Mouse (Mus musculus): ENCODE data around the gene Scel.
"Not testable (repeated sequence)": the region's sequence is repeated elsewhere in the genome, so short reads cannot be mapped to it uniquely, and the experiment has no call there.

The Scel gene

DNA sequence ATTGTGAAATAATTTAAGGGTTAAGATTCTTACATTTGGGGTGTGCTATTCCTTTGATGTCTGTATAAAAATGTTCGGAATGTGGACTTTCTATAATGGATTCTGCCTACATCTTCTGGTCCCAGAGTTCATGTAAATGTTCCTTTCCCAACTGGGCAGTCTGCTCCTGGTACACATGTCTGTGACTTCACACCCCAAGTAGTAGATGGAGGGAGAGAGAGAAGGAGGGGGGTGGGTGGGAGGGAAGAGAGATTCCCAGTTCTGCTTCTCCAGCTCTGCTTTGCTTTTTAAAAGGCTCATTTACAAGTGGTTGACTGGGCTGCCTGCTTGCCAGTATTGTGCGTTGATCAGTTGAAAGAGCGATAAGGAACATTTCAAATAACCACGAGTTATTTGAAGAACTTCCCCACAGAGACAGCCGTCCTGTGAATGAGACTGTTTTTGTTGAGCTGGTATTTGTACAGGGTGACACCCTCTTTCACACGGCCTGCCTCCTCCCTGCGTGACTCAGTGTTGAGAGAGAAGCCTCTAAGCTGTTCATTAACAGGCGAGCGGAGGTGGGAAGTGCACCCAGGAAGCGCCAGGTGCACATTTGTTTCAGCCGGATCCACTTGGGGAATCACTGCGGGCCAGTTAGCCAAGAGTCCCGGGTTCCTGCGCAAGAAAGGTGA lies at the start of gene Scel:
Scel (plus strand) TSS at position 541 of the 671 bp plus-strand sequence.
- DNase-seq, result peak; percentile 45

- no peak for DNase-seq
Measured at GRCm38 (mm10) chr14:103468691-103469463, 44.3 kb upstream of the Scel start.

DNA sequence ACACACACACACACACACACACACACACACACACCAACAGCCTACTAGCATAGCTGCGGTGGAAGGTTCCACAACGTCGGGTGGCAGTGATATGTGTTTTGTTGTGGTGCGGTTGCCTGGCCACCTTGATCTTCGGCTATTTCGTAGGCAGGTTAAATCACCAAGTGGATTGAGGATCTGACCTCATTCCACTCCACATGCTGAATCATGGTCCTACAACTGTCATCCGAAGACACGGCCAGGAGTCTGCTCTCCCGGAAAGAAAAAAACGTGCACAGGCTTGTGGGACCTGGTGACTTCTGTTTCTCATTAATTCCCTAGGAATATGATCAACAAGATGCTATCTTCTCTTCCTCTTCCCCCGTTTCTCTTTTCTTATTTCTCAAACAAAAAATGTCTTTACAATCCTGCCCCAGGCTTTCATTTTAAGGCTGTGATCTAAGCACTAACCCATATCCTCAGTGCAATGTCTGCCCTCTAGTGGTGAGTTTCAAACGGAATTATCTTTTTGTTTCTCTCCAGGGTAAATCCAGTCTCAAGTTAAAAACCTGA lies 43.6 kb upstream of the Scel start:
- DNase-seq, result peak; percentile 50

DNA sequence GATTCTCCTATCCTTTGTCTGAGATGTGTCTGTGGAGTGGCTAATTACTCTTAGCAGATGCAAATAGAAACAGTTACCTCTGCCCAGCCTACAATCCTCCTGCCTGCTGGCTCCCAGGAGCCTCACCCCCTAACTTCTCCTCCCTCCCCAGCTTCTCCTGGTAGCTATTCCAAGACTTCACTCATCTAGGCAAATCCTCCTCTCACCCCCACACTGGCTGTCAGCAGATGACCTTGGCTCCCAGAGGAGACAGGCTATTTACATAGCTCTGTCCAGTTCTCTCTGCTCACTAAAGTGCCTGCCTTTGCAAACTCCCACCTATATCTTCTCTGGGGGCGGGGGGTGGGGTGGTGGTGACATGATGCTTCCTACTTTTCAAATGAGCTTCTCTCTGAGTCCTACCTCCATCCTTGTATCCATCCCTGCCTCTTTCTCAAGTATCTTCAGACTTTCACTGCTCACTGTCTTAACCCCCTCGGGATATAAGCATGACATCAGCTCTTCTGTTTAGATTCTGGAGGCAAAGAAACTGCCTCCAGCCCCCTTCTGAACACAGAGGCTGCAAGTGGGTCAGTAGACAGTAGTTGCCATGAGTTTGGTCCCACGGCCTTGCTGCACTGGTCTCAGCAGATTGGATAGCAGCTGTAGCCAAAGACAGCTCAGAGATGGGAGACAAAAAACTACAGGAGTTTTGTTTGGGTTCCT lies 41.9 kb upstream of the Scel start:
- no peak for DNase-seq

- DNase-seq, result no peak
Measured at GRCm38 (mm10) chr14:103471806-103472553, 41.2 kb upstream of the Scel start.

GRCm38 (mm10) chr14:103472554-103472905 lies 40.6 kb upstream of the Scel start:
- no peak for DNase-seq

GRCm38 (mm10) chr14:103475312-103475711 lies 37.8 kb upstream of the Scel start:
- DNase-seq, result no peak

DNA sequence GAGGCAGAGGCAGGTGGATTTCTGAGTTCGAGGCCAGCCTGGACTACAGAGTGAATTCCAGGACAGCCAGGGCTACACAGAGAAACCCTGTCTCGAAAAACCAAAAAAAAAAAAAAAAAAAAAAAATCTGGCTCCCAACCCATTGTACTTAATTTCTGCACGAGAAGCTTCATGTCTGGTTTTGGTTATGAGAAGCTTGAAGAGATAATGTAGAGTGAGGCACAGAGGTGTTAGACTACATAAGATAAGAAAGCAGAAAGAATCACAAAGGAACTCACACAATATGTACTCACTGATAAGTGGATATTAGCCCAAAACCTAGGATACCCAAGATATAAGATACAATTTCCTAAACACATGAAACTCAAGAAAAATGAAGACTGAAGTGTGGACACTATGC lies 36.9 kb upstream of the Scel start:
- DNase-seq, result not testable (repeated sequence)

DNA sequence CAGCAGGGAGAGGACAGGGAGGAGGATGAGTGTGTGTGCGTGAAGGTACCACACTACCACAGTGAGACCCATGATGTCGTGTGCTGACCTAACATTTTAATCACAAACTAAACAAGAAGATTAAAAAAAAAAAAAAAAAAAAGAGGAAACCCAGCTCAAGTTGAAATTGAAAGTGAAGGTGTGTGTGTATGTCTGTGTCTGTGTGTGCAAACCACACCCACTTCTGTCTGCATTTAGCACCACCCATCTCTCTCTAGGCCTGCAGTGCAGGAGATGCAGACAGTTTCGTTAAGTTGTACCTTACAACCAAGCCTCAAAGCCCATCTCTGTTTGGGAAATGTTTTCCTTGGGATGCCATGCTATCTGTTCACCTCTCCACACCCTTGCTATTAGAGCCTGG lies 35.9 kb upstream of the Scel start:
- DNase-seq, result no peak

DNA sequence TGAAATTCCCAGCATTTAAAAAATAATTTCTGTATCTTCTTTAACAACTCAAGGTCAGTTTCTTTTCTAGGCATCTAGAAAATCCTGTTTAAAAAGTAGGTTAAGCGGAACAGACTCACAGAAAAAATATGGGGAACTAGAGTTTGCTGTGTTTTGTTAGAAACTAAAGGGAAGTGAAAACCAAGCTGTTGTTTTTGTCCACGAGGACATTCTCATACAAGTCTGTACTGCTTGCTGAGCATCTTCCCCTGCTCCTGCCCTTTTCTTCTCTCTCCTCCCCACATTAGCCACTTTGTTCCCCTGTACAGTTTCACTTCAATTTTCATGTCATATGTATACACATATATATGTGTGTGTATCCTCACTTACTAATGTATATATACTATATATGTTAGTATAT lies 35.2 kb upstream of the Scel start:
- no peak for DNase-seq

- no peak for DNase-seq
Measured at GRCm38 (mm10) chr14:103479446-103479845, 33.7 kb upstream of the Scel start.

- no peak for DNase-seq
Measured at GRCm38 (mm10) chr14:103481514-103481913, 31.6 kb upstream of the Scel start.

DNA sequence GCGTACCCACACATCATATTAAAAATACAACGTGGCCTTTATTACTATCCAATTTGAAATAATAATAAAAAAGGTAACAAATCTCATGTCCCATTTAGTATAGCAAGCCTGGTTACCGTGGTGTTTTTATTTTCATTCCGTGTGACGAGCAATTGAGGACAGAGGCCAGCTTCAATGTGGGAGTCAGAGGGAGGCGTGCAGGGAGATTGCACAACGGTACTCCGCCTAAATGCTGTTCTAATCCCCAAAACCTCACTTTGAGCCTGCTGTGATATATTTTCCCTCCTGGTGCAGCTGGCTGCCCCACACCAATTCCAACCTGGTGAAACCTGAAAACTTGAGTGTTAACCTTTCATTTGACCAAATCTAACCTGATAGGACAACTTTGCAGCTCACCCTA lies 27.5 kb upstream of the Scel start:
- no peak for DNase-seq

DNA sequence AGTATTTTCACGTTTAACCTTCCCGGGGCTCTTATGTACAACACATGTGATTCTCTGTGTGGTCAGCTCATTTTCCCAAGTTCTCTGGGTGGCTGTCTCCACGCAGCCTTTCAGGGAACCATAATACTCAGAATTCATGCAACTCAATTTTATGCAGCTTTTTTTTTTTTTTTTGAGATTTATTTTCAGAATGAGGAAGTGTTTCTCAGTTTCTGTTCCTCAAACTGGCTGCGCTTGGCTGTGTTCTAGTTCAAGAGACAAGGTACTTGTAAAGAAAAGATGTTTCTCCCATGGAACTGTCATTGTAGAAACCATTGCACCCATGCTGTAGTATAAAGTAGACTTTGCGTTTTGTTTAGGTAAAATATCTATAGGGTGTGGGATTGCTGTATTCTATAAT lies 26.2 kb upstream of the Scel start:
- no peak for DNase-seq

DNA sequence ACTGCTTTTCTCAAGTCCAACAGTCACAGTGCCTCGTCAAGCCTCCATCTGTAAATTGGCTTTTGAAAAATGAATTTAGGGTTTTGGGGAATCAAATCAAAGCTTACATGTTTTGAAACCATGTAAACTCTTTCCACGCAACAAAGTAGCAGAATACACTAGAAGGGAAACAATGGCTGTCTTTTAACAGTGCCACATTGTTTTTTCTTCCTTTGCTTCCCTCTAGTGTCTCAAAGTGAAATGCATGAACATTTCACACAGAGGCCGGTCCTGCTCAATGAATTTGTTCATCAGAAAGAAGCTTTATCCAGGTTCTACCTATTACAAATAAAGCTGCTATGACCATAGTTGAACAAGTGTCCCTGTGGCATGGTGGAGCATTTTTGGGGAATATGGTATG lies 24.5 kb upstream of the Scel start:
- no peak for DNase-seq

DNA sequence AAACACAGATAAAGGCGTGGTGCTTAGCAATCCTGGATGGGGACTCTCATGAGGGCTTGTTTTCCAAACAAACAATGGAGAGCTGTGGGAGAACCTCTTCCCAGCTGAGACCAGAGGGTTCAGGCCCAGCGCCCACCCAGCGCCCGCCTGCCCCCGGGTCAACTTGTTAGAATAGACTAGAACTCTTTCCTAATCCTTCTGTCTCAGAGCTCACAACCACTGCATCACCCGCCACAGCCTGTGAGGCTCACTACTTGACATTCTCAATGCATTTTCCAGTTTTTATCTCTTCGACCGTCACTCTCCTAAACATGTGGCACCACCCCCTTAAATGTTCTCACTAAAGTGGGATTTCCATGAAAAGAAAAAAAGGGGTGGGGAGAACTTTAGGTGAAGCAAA lies 14.9 kb upstream of the Scel start:
- no peak for DNase-seq

DNA sequence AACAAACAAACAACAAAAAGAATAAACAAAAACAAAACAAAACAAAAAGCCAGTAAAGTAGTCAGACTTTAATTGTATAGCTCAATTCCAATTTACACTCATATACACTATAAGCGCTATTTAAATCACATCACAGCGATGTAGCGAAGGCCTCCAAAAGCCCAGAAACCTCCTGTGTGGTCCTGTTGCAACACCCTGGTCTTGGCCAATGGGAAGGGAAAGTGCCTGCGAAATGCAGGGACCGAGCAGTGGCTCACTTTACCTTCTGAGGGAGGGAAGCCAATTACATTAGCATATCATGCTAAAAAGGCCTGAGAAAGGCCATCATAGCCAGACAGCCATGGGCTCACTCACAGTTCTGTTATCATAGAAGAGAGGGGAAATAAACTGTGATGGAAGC lies 14.5 kb upstream of the Scel start:
- no peak for DNase-seq

GRCm38 (mm10) chr14:103499060-103499459 lies 14.1 kb upstream of the Scel start:
- DNase-seq, result no peak

DNA sequence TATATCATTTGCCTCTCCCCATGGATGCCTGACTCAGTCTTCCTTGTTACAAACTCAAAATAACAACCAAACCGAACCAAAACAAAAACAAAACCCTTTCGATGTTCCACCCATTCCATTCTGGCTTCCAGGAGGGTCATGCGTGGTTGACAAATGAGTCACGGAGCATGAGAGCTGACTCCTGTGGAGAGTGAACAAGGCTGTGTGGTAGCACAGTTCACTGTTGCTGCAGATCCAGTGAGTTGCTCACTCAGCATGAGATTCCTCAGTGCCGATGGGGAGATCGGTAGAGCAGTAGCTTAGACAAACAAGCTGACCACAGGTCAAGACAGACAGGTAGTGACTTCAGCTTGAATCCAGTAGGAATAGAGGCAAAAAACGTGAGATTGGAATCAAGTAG lies 12.8 kb upstream of the Scel start:
- DNase-seq, result no peak

GRCm38 (mm10) chr14:103500941-103501340 lies 12.2 kb upstream of the Scel start:
- DNase-seq, result no peak

DNA sequence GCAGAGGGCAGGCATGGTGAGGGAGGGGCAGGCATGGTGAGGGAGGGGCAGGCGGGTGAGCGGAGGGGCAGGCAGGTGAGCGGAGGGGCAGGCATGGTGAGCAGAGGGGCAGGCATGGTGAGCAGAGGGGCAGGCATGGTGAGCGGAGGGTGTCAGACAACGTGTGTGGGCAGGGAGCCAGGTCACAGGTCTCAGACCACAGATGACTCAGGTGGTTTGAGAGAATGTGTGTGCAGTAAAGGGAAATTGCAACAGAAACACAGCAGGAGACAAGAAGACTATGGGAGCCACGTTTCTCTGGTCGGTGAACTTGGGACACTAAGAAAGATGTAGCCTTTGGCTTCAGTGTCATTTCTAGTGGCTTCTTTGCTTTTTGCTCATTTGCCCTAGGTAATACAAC lies 8.6 kb upstream of the Scel start:
- DNase-seq, result no peak

GRCm38 (mm10) chr14:103509544-103509943 lies 3.6 kb upstream of the Scel start:
- DNase-seq, result no peak

DNA sequence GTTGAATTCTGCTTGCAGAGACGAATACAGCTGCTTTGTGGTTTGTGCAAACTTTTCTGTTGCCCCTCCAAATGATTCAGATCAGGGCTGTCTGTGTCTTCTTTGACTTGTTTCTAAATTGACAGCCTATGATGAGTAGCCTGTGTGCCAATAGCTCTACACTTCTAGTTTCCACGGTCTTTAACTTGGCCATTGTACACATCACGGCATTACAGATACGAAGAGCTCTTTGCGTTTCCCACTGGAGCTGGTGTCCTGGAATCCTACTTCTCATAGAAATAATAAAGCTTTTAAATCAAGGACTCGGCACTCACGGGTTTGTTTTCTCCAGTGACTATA lies 300 bp downstream of the Scel start:
- no peak for DNase-seq
